Mouse (Mus musculus) layer of hippocampus, postnatal 14 days (tissue): ENCODE results near the gene Mrm1. TPM values are rescaled to one million over a fixed set of nuclear protein-coding genes. Genes with fewer than 3 reads are reported as not detected.
A peak's percentile ranks its signal among the peaks of the same experiment; 100 is the strongest.

Source experiments
- DNase-seq, 2 experiments: peaks; one replicate each; pipeline ENCODE4 v3.0.0; 2021 to 2022; ENCODE audit warnings: low spot score in 2 of 2, mixed read lengths in 1 of 2
- total RNA-seq, 2 experiments: library from RNA; stranded (reverse); gene quantifications; 2 replicates each; pipeline ENCODE4 v1.2.3; 2021

The Mrm1 gene
- total RNA-seq, 2 experiments from 2014 or later: 7.1 to 8.0 TPM

- DNase-seq: no peak
Measured at GRCm38 (mm10) chr11:84817362-84817761, 2.0 kb downstream of the Mrm1 start.

- peak; percentile 73 to 79 for DNase-seq
Measured at GRCm38 (mm10) chr11:84813724-84814510, 5.4 kb downstream of the Mrm1 start.

GRCm38 (mm10) chr11:84804373-84804772 is 14.9 kb downstream of the Mrm1 start:
- no peak for DNase-seq

- DNase-seq: peak; percentile 54 to 70
Measured at GRCm38 (mm10) chr11:84797627-84798353, 21.5 kb downstream of the Mrm1 start.

GRCm38 (mm10) chr11:84797026-84797425 is 22.3 kb downstream of the Mrm1 start:
- no peak for DNase-seq

- peak; percentile 81 to 83 for DNase-seq
Measured at GRCm38 (mm10) chr11:84794496-84795113, 24.7 kb downstream of the Mrm1 start.

GRCm38 (mm10) chr11:84793545-84793944 is 25.8 kb downstream of the Mrm1 start:
- DNase-seq: no peak

- DNase-seq: no peak
Measured at GRCm38 (mm10) chr11:84790383-84790782, 28.9 kb downstream of the Mrm1 start.

- DNase-seq: peak in 1 of 2 experiments; percentile 20
Measured at GRCm38 (mm10) chr11:84780143-84780870, 39.0 kb downstream of the Mrm1 start.

- DNase-seq: no peak
Measured at GRCm38 (mm10) chr11:84775560-84775959, 43.8 kb downstream of the Mrm1 start.

- DNase-seq: no peak
Measured at GRCm38 (mm10) chr11:84774870-84775514, 44.3 kb downstream of the Mrm1 start.

GRCm38 (mm10) chr11:84767898-84768297 is 51.4 kb downstream of the Mrm1 start:
- DNase-seq: no peak

GRCm38 (mm10) chr11:84765125-84765524 is 54.2 kb downstream of the Mrm1 start:
- DNase-seq: no peak

GRCm38 (mm10) chr11:84764527-84764961 is 54.8 kb downstream of the Mrm1 start:
- no peak for DNase-seq

- DNase-seq: no peak
Measured at GRCm38 (mm10) chr11:84764116-84764515, 55.2 kb downstream of the Mrm1 start.

Other genes starting within 250 kb of the Mrm1 start
- 1 to 10 TPM; 7.1 to 7.4 TPM for gene Dhrs11, start 9.5 kb upstream of the Mrm1 start, total RNA-seq
- 10 to 100 TPM; 77.0 to 79.0 TPM for gene Ggnbp2, start 51.3 kb upstream of the Mrm1 start, total RNA-seq
- gene Myo19, start 60.6 kb upstream of the Mrm1 start, total RNA-seq: 10 to 100 TPM; 10.1 to 12.2 TPM
- 1 to 10 TPM; 7.3 to 8.7 TPM for gene Pigw, start 60.8 kb upstream of the Mrm1 start, total RNA-seq
- gene Znhit3, start 96.9 kb upstream of the Mrm1 start, total RNA-seq: 10 to 100 TPM; 27.0 to 29.6 TPM
- gene Car4, start 138.3 kb upstream of the Mrm1 start, total RNA-seq: 10 to 100 TPM; 80.0 to 91.7 TPM